Mouse (Mus musculus): Measurements from ENCODE around the gene Rragd. TPM values are rescaled to one million over a fixed set of nuclear protein-coding genes. Genes with fewer than 3 reads are reported as not detected.

The Rragd gene
- total RNA-seq (2023), result 3.2 to 4.5 TPM (median 4.0 TPM) in 4 replicates

GRCm38 (mm10) chr4:32982716-32983175 is at the start of gene Rragd:
Rragd (plus strand) TSS chr4:32983037.

GRCm38 (mm10) chr4:32950356-32951034 is 32.3 kb upstream of the Rragd start, which contains the start of gene Ankrd6:
Ankrd6 (minus strand) TSS chr4:32950841.

GRCm38 (mm10) chr4:33031195-33031960 is 48.5 kb downstream of the Rragd start, which contains the start of gene Ube2j1:
Ube2j1 (plus strand) TSS chr4:33031416.

GRCm38 (mm10) chr4:33062981-33063380 is 80.1 kb downstream of the Rragd start, which contains the start of gene Gabrr2:
Gabrr2 (plus strand) TSS chr4:33062999.

Other genes starting within 250 kb of the Rragd start
- 19.7 to 21.8 TPM (median 20.7 TPM) in 4 replicates for gene Lyrm2, start 182.8 kb upstream of the Rragd start, total RNA-seq (2023)
- 0.63 to 1.6 TPM (median 0.72 TPM) in 4 replicates for gene Ankrd6, start 32.2 kb upstream of the Rragd start, total RNA-seq (2023)
- 90.3 to 104 TPM (median 99.5 TPM) in 4 replicates for gene Ube2j1, start 48.4 kb downstream of the Rragd start, total RNA-seq (2023)
- 2.9 TPM in 1 of 4 replicates, not detected in the others for gene Gabrr2, start 80.0 kb downstream of the Rragd start, total RNA-seq (2023)
- gene Gabrr1, start 149.5 kb downstream of the Rragd start, total RNA-seq (2023), result not detected in 4 replicates
- 0.57 TPM in 1 of 4 replicates, not detected in the others for gene Pm20d2, start 206.7 kb downstream of the Rragd start, total RNA-seq (2023)
- 0.24 TPM in 1 of 4 replicates, not detected in the others for gene Srsf12, start 226.0 kb downstream of the Rragd start, total RNA-seq (2023)